Mouse (Mus musculus) cerebellum, adult 2 months (tissue): Measurements from ENCODE around the gene Dxo.

ENCODE experiments used
- CTCF ChIP-seq: fragments of 200-500 bp; IDR thresholded peaks from 2 replicates; pipeline ENCODE4 v1.5.1; 2011; ENCODE audit warnings: low read depth, mild to moderate bottlenecking, control low read depth, low read length, moderate library complexity, borderline replicate concordance; ENCODE audit not compliant: insufficient read depth
- POLR2A ChIP-seq: fragments of 200-500 bp; IDR thresholded peaks from 2 replicates; pipeline ENCODE4 v1.6.1; 2011; ENCODE audit warnings: low read length, control low read depth, borderline replicate concordance; ENCODE audit not compliant: insufficient read depth

DNA sequence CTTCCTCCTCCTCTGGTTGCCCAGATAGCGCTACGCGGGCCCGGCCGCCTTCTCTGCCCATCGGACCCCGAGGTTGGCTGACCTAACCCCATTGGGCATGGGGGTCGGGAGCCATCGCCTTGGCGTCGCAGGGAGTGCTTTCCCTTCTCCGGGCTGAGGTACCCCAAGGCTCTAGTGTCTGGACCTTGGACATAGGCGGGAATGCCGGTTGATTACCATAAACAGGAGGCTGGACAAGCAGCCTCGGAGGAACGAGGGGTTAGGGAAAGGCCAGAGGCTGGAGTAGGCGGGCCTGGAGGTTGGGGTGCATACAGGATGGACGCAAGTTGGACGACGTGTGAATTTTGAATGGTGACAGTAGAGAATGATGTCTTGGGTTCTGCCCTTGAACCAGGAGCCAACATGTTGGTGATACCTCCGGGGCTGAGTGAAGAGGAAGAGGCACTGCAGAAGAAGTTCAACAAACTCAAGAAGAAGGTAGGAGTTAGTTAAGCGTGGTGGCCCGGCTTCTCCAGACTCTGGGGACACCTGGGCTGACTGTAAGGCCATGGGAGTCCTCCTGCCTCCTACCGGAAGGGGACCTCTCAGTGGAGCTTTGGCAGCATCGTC, 13.8 kb downstream of the Dxo start:
- no peak for TF ChIP-seq CTCF
- TF ChIP-seq POLR2A = no peak
